ENCODE assay signal across 8 mouse cellular contexts in the genomic region with DNA sequence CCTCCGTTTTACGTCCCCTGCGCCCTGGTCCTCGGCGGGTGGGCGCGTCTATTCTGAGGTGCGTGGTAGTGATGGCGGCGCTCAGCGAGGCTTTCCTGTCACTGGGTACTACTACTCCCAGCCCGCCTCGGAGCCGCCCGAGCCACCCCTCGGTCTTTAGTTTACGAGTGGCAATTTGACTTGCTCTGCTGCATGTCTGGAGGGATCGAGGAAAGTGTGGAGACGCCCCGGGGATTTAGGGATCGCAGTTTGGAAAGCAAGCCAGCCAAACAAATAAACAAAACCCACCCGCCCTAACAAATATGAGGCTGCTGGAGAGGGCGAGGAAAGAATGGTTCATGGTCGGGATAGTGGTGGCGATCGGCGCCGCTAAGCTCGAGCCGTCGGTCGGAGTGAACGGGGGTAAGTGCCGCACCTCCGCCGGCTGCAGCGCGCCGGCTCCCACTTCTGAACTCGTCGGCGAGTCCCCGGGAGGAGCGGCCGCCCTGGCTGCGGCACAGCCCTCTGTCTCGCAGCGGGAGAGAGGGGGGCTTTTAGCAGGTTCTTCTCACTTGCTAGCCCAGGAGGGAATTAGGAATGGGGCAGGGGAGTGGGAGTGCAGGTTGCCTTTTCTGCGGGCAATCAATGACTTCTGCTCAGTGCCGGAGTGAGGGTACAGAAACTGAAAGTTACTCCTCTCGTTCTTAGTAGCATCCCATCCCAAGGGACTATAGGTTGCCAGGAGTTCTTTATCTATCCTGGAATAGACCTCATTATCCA. TPM values are rescaled to one million over a fixed set of nuclear protein-coding genes. Genes with fewer than 3 reads are reported as not detected.
DNase-seq lines count a peak whose midpoint lies in the region; ATAC-seq and TF ChIP-seq lines count a peak whose summit lies in the region.

A gene (plus strand): TSS at position 74 of the 759 bp plus-strand sequence.

- DNase-seq in WW6 (ENCODE audit: low read depth, low spot score) = peak; percentile 83
- DNase-seq in cerebellum, postnatal 4 days (ENCODE audit: low spot score in 2 of 2) = peak; percentile 75 to 86
- peak; percentile 81 for DNase-seq in gastrocnemius, adult 18-20 months (ENCODE audit: low spot score)
- DNase-seq in left cerebral cortex, adult 2 months (ENCODE audit: extremely low spot score in 1 of 2, low spot score in 2 of 2) = peak; percentile 88 to 89
- DNase-seq in right cerebral cortex, adult 18-20 months = peak; percentile 90
- peak; percentile 65 for DNase-seq in urinary bladder, adult 2 months (ENCODE audit: low spot score)

- no peaks in the 10 kb centered on the region for H3K27me3 ChIP-seq in hindbrain, embryonic 16.5 days (replicated peaks; ENCODE audit: control insufficient read depth, insufficient read depth, low read length)

- H3K4me2 ChIP-seq in hindbrain, embryonic 16.5 days (ENCODE audit: low read length) = peak within 1 kb of the TSS; percentile 88

- ATAC-seq in hindbrain, embryonic 16.5 days = peak; percentile 97
- peak; percentile 76 for ATAC-seq in megakaryocyte, adult 5-6 weeks (ENCODE audit: poor library complexity, severe bottlenecking)

- H3K4me3 ChIP-seq in hindbrain, embryonic 16.5 days (ENCODE audit: low read length) = peak within 1 kb of the TSS; percentile 95
- peak within 1 kb of the TSS; percentile 63 for H3K4me3 ChIP-seq in left cerebral cortex, adult 2 months

- peak within 1 kb of the TSS; percentile 98 for H3K27ac ChIP-seq in hindbrain, embryonic 16.5 days (ENCODE audit: low read depth, low read length)
- peak within 1 kb of the TSS; percentile 97 for H3K27ac ChIP-seq in left cerebral cortex, adult 2 months

- under 1% methylated on average over 51 of the region's 51 CpGs for WGBS in hindbrain, embryonic 16.5 days

- intact Hi-C loops in left cerebral cortex, adult 2 months (cut with DNase I) = loop anchor here (2.0 kb wide), 1 partner anchor 133 kb away; no protein-coding TSS in a partner anchor

- peaks cover 14% of the 10 kb centered on the region for H3K4me1 ChIP-seq in hindbrain, embryonic 16.5 days (ENCODE audit: control insufficient read depth, insufficient read depth, low read depth, low read length)

- H3K9ac ChIP-seq in hindbrain, embryonic 16.5 days (ENCODE audit: low read depth, low read length) = peak within 1 kb of the TSS; percentile 96

- no peak for TF ChIP-seq CTCF in left cerebral cortex, adult 2 months (IDR thresholded peaks at IDR 0.05)

- peaks cover 9% of the 10 kb centered on the region for H3K36me3 ChIP-seq in hindbrain, embryonic 16.5 days (ENCODE audit: control insufficient read depth, insufficient read depth, low read length)

- no peaks in the 10 kb centered on the region for H3K9me3 ChIP-seq in hindbrain, embryonic 16.5 days (ENCODE audit: control insufficient read depth, low read length)

RNA-seq across cellular contexts. Expression of the gene that starts here (rescaled TPM):
- 1 to 10 TPM; 5.2 to 5.8 TPM for total RNA-seq in gastrocnemius, adult 18-20 months (2021)
- polyA plus RNA-seq in hindbrain, embryonic 16.5 days (2015; fragmentation: Nextera tagmentation; extraction: Ambion mirVana) = 8.7 and 10.3 TPM in 2 replicates
- total RNA-seq in left cerebral cortex, adult 2 months (2021) = 1 to 10 TPM; 6.5 to 7.3 TPM
- 15.9 and 16.1 TPM in 2 replicates for total RNA-seq in megakaryocyte, adult 5-6 weeks (2015)
- 12.8 and 15.0 TPM in 2 replicates for total RNA-seq in megakaryocyte, adult 5-6 weeks (2017)
- 10.5 and 11.5 TPM in 2 replicates for polyA plus RNA-seq in urinary bladder, adult 2 months (2012; rRNA removed)

Comparison
In these comparisons a context has a peak if more than half of its experiments do, and no peak if none do; other contexts are left out.
1. Peak in every context shown above with its lines: DNase-seq, ATAC-seq, H3K4me3 ChIP-seq and H3K27ac ChIP-seq.